Mouse (Mus musculus) hindbrain, embryonic 16.5 days (tissue): ENCODE measurements around the gene Atf6b. TPM values are rescaled to one million over a fixed set of nuclear protein-coding genes. Genes with fewer than 3 reads are reported as not detected.

Experiments
- ATAC-seq: fragments of 200-750 bp; cut with Nextera tagmentation; 2 replicates; pipeline ENCODE4 v1.8.0; 2017; ENCODE audit warnings: moderate TSS enrichment, moderate library complexity
- H3K27ac ChIP-seq: fragments of 300-500 bp; sonication (generic); 2 replicates; pipeline ENCODE4 v1.5.1; 2014; ENCODE audit warnings: low read depth, mild to moderate bottlenecking, control low read depth, low read length, moderate library complexity
- H3K27me3 ChIP-seq: fragments of 300-500 bp; sonication (generic); replicated peaks from 2 replicates; pipeline ENCODE4 v1.6.1; 2014; ENCODE audit warnings: low read length; ENCODE audit not compliant: control insufficient read depth, insufficient read depth
- H3K36me3 ChIP-seq: fragments of 300-500 bp; sonication (generic); 2 replicates; pipeline ENCODE4 v1.6.1; 2014; ENCODE audit warnings: mild to moderate bottlenecking, low read length, moderate library complexity, mixed read lengths; ENCODE audit not compliant: control insufficient read depth, insufficient read depth
- H3K4me1 ChIP-seq: fragments of 300-500 bp; sonication (generic); 2 replicates; pipeline ENCODE4 v1.6.1; 2014; ENCODE audit warnings: low read depth, low read length; ENCODE audit not compliant: control insufficient read depth, insufficient read depth
- H3K4me2 ChIP-seq: fragments of 300-500 bp; sonication (generic); 2 replicates; pipeline ENCODE4 v1.6.1; 2014; ENCODE audit warnings: mild to moderate bottlenecking, low read length, control low read depth, moderate library complexity
- H3K4me3 ChIP-seq: fragments of 300-500 bp; sonication (generic); 2 replicates; pipeline ENCODE4 v1.5.1; 2014; ENCODE audit warnings: mild to moderate bottlenecking, low read length, control low read depth, moderate library complexity
- H3K9ac ChIP-seq: fragments of 300-500 bp; sonication (generic); 2 replicates; pipeline ENCODE4 v1.6.1; 2014; ENCODE audit warnings: low read depth, mild to moderate bottlenecking, control low read depth, low read length, moderate library complexity
- H3K9me3 ChIP-seq: fragments of 300-500 bp; sonication (generic); 2 replicates; pipeline ENCODE4 v1.6.1; 2014; ENCODE audit warnings: mild to moderate bottlenecking, low read length, moderate library complexity; ENCODE audit not compliant: control insufficient read depth
- WGBS: fragments of 180-500 bp; shearing (Covaris S2); extraction: QIAGEN DNeasy Blood & Tissue Kit; methylation state at CpG from one replicate; pipeline ENCODE4 v1.1.7; 2014; 5-methylcytosine and 5-hydroxymethylcytosine counted together
- polyA plus RNA-seq: library from polyadenylated mRNA; unstranded; fragments of >200 nt; fragmentation: Nextera tagmentation; extraction: Ambion mirVana; gene quantifications from 2 replicates; pipeline ENCODE4 v1.2.1, GENCODE M21; 2015

Gene Atf6b
- polyA plus RNA-seq, 1 experiment from 2014 or later: 110 TPM

- Histone ChIP-seq H3K4me3 (no peak overlapping the region), H3K4me1 (peaks cover 30% of the 10 kb centered on the region), H3K9me3 (no peaks in the 10 kb centered on the region), H3K27me3 (no peaks in the 10 kb centered on the region), H3K9ac (no peak overlapping the region), H3K27ac (no peak overlapping the region), H3K36me3 (no peaks in the 10 kb centered on the region), H3K4me2 (no peak overlapping the region)
- ATAC-seq: no peak
- 84% methylated on average over 10 of the region's 10 CpGs for WGBS
Measured at GRCm38 (mm10) chr17:34643944-34644343, 3.0 kb upstream of the Atf6b start.

- Histone ChIP-seq H3K4me1 (peaks cover 30% of the 10 kb centered on the region), H3K27ac (peak within 1 kb of the TSS; percentile 78), H3K4me3 (peak within 1 kb of the TSS; percentile 67), H3K9me3 (no peaks in the 10 kb centered on the region), H3K4me2 (peak within 1 kb of the TSS; percentile 75), H3K36me3 (peaks cover 4% of the 10 kb centered on the region; the same call in 1 of the 2 replicates), H3K9ac (peak within 1 kb of the TSS; percentile 75), H3K27me3 (no peaks in the 10 kb centered on the region)
- WGBS: 0% methylated on average over 16 of the region's 16 CpGs
- peak; percentile 82 for ATAC-seq
Measured at GRCm38 (mm10) chr17:34644608-34645007, 2.3 kb upstream of the Atf6b start, which contains the start of gene Fkbpl. Gene Fkbpl (plus strand): TSS chr17:34644764.

- peak overlapping the region; percentile 75 for H3K4me2 ChIP-seq
- H3K27me3 ChIP-seq: no peaks in the 10 kb centered on the region
- H3K4me3 ChIP-seq: peak overlapping the region; percentile 67
- ATAC-seq: no peak
- WGBS: 48% methylated on average over 10 of the region's 10 CpGs
- H3K27ac ChIP-seq: no peak overlapping the region; the same call in 1 of the 2 replicates
- H3K36me3 ChIP-seq: peaks cover 4% of the 10 kb centered on the region; the same call in 1 of the 2 replicates
- H3K9ac ChIP-seq: peak overlapping the region; percentile 75
- H3K9me3 ChIP-seq: no peaks in the 10 kb centered on the region
- peaks cover 30% of the 10 kb centered on the region for H3K4me1 ChIP-seq
Measured at GRCm38 (mm10) chr17:34645256-34645829, 1.6 kb upstream of the Atf6b start.

- H3K4me1 ChIP-seq: peaks cover 30% of the 10 kb centered on the region
- peaks cover 10% of the 10 kb centered on the region for H3K36me3 ChIP-seq
- no peak for ATAC-seq
- no peak overlapping the region for H3K27ac ChIP-seq
- WGBS: 77% methylated on average over 30 of the region's 30 CpGs
- no peak overlapping the region for H3K9ac ChIP-seq
- H3K4me3 ChIP-seq: no peak overlapping the region; the same call in 1 of the 2 replicates
- H3K4me2 ChIP-seq: peak overlapping the region; percentile 75
- H3K9me3 ChIP-seq: no peaks in the 10 kb centered on the region
- H3K27me3 ChIP-seq: no peaks in the 10 kb centered on the region
Measured at GRCm38 (mm10) chr17:34645831-34646511, 975 bp upstream of the Atf6b start.

- H3K9ac ChIP-seq: no peak overlapping the region
- H3K4me1 ChIP-seq: peaks cover 28% of the 10 kb centered on the region
- H3K27me3 ChIP-seq: no peaks in the 10 kb centered on the region
- peak overlapping the region; percentile 82 for H3K4me2 ChIP-seq
- ATAC-seq: no peak
- peaks cover 32% of the 10 kb centered on the region for H3K36me3 ChIP-seq
- H3K27ac ChIP-seq: no peak overlapping the region
- WGBS: 90% methylated on average over 16 of the region's 16 CpGs
- no peaks in the 10 kb centered on the region for H3K9me3 ChIP-seq
- H3K4me3 ChIP-seq: peak overlapping the region; percentile 74
Measured at GRCm38 (mm10) chr17:34648141-34648890, 1.4 kb downstream of the Atf6b start.

- WGBS: 91% methylated on average over 18 of the region's 18 CpGs
- Histone ChIP-seq H3K27me3 (no peaks in the 10 kb centered on the region), H3K4me3 (no peak overlapping the region), H3K4me1 (peaks cover 28% of the 10 kb centered on the region), H3K4me2 (no peak overlapping the region), H3K36me3 (peaks cover 36% of the 10 kb centered on the region), H3K9ac (no peak overlapping the region), H3K27ac (no peak overlapping the region), H3K9me3 (no peaks in the 10 kb centered on the region)
- no peak for ATAC-seq
Measured at GRCm38 (mm10) chr17:34649106-34649864, 2.3 kb downstream of the Atf6b start.

- H3K4me2 ChIP-seq: no peak overlapping the region
- no peaks in the 10 kb centered on the region for H3K27me3 ChIP-seq
- H3K9me3 ChIP-seq: no peaks in the 10 kb centered on the region
- peaks cover 24% of the 10 kb centered on the region for H3K4me1 ChIP-seq
- H3K27ac ChIP-seq: no peak overlapping the region
- no peak overlapping the region for H3K4me3 ChIP-seq
- H3K9ac ChIP-seq: no peak overlapping the region
- ATAC-seq: no peak
- peaks cover 39% of the 10 kb centered on the region for H3K36me3 ChIP-seq
- WGBS: 91% methylated on average over 14 of the region's 14 CpGs
Measured at GRCm38 (mm10) chr17:34650781-34651180, 3.8 kb downstream of the Atf6b start.

GRCm38 (mm10) chr17:34651507-34652221 lies 4.7 kb downstream of the Atf6b start:
- WGBS: 56% methylated on average over 14 of the region's 19 CpGs
- H3K36me3 ChIP-seq: peaks cover 39% of the 10 kb centered on the region

More at GRCm38 (mm10) chr17:34651507-34652221, 4.7 kb downstream of the Atf6b start:
- Histone ChIP-seq H3K9ac (no peak overlapping the region), H3K27me3 (no peaks in the 10 kb centered on the region), H3K4me3 (no peak overlapping the region), H3K27ac (no peak overlapping the region), H3K4me1 (peaks cover 16% of the 10 kb centered on the region), H3K9me3 (no peaks in the 10 kb centered on the region), H3K4me2 (no peak overlapping the region)
- ATAC-seq: no peak
